Mouse (Mus musculus): ENCODE results near the gene Satb1. TPM values are rescaled to one million over a fixed set of nuclear protein-coding genes. Genes with fewer than 3 reads are reported as not detected.

Gene Satb1
- polyA plus RNA-seq (2014; fragmentation: Illumina TruSeq; extraction: RNeasy Lipid Tissue Mini Kit (QIAGEN cat#74804); ENCODE audit: insufficient read depth, low read depth, low replicate concordance): 4.9 TPM

DNA sequence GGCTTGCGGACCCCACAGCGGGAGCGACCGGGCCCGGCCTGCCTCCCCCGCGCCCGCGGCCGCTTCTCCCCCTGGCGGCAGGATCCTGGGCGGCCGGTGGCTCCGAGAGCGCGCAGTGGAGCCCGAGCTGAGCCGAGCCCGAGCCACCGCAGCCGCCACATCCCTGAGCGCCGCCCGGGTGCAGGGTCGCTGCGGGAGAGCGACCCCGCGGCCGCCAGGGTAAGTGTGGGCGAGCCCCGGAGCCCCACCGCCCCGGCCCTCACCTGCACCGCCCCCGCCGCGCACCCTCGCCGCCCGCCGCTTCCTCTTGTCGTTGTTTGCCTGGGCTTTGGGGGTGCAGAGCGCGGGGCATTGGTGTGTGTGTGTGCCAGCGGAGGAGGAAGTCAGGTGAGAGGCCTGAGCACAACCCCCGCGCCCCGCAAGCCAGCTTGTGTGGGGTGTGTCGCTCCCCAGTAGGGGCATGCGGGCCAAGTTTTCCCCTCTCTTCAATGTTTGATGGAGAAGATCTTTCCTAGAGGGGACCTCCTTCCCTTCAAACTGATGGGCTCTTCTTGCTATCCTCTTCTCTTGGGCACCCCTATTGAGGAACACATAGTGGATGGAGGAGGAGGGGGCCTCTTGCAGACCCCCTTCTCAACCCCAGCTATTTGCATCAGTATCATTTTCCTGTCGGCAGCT, at the start of gene Satb1:
Satb1 (minus strand) TSS at position 391 of the 678 bp plus-strand sequence.

